In genomic region chr8:119612471-119612870, GRCm38 (mm10) we compare ENCODE assay signal across 33 mouse cellular contexts. TPM values are rescaled to one million over a fixed set of nuclear protein-coding genes. Genes with fewer than 3 reads are reported as not detected.
DNase-seq lines count a peak whose midpoint lies in the region; TF ChIP-seq lines count a peak whose summit lies in the region.
"Had no signal": no experiment of that assay in that cellular context is flagged by ENCODE, and none has a peak within 500 bp of the region (broad histone marks: within the 10 kb centered on the region; RNA-seq: fewer than 3 reads in every experiment).

TSS of gene Adad2 (plus strand) at chr8:119612747.

- no peaks in the 10 kb centered on the region for H3K27me3 ChIP-seq in testis, adult 2 months (ENCODE audit: control insufficient read depth, insufficient read depth, low read length)
- H3K27me3 ChIP-seq in small intestine, adult 2 months (ENCODE audit: control insufficient read depth, insufficient read depth, low read length), result no peaks in the 10 kb centered on the region
- H3K27me3 ChIP-seq: forebrain, embryonic 13.5 days; limb, embryonic 15.5 days; liver, embryonic 13.5 days; neural tube, embryonic 15.5 days had no signal

- peak within 1 kb of the TSS; percentile 88 for H3K27ac ChIP-seq in testis, adult 2 months (ENCODE audit: control insufficient read depth, insufficient read depth, low read depth, low read length)
- H3K27ac ChIP-seq in small intestine, adult 2 months (ENCODE audit: insufficient read depth, low read depth, low read length), result peak within 1 kb of the TSS; percentile 28; the same call in 1 of the 2 replicates
- H3K27ac ChIP-seq: forebrain, embryonic 13.5 days; heart, adult 2 months; heart, embryonic 13.5 days; hindbrain, embryonic 14.5 days; layer of hippocampus, adult 2 months; limb, embryonic 10.5 days; limb, embryonic 15.5 days; liver, embryonic 13.5 days; macrophage; neural tube, embryonic 15.5 days had no signal

- H3K4me3 ChIP-seq in testis, adult 2 months (ENCODE audit: control insufficient read depth, low read depth, low read length), result peak within 1 kb of the TSS; percentile 85
- H3K4me3 ChIP-seq in small intestine, adult 2 months (ENCODE audit: low read depth, low read length), result no peak within 1 kb of the TSS
- H3K4me3 ChIP-seq: forebrain, embryonic 13.5 days; heart, adult 2 months; heart, embryonic 13.5 days; layer of hippocampus, adult 2 months; limb, embryonic 10.5 days; limb, embryonic 15.5 days; liver, embryonic 13.5 days; neural tube, embryonic 15.5 days had no signal

- peak; percentile 53; the same call in 1 of the 2 replicates for TF ChIP-seq POLR2A in testis, adult 2 months (IDR thresholded peaks at IDR 0.05; ENCODE audit: control insufficient read depth, low read depth, low read length)
- TF ChIP-seq POLR2A in small intestine, adult 2 months (IDR thresholded peaks at IDR 0.05; ENCODE audit: low read depth, low read length), result no peak

- 89% methylated on average over 26 of the region's 26 CpGs for WGBS in small intestine, adult 2 months

- TF ChIP-seq CTCF in testis, adult 2 months (IDR thresholded peaks at IDR 0.05; ENCODE audit: control insufficient read depth, insufficient read depth, insufficient replicate concordance, low read depth, low read length), result no peak
- TF ChIP-seq CTCF in small intestine, adult 2 months (IDR thresholded peaks at IDR 0.05; ENCODE audit: extremely low read depth, insufficient read length, insufficient replicate concordance, low read depth, low read length), result no peak

- H3K36me3 ChIP-seq in testis, adult 2 months (ENCODE audit: control insufficient read depth, insufficient read depth, low read length), result no peaks in the 10 kb centered on the region
- H3K36me3 ChIP-seq in small intestine, adult 2 months (ENCODE audit: control insufficient read depth, insufficient read depth, low read length), result no peaks in the 10 kb centered on the region
- H3K36me3 ChIP-seq: heart, embryonic 13.5 days; limb, embryonic 10.5 days; limb, embryonic 15.5 days; liver, embryonic 13.5 days; neural tube, embryonic 15.5 days had no signal

- peaks cover 7% of the 10 kb centered on the region for H3K4me1 ChIP-seq in testis, adult 2 months (ENCODE audit: control insufficient read depth, insufficient read depth, low read length)
- H3K4me1 ChIP-seq in small intestine, adult 2 months (ENCODE audit: control insufficient read depth, insufficient read depth, insufficient read length, low read length), result peaks cover 10% of the 10 kb centered on the region
- H3K4me1 ChIP-seq: forebrain, embryonic 13.5 days; heart, embryonic 13.5 days; limb, embryonic 15.5 days; liver, embryonic 13.5 days; neural tube, embryonic 15.5 days had no signal

- no peak for DNase-seq in testis, postnatal 10 days (ENCODE audit: low spot score)
- peak; percentile 84 for DNase-seq in R1 (ENCODE audit: low read depth, low spot score)
- DNase-seq in layer of hippocampus, adult 18-20 months (ENCODE audit: low spot score in 2 of 2), result no peak
- DNase-seq in lung, postnatal 4 days, result no peak
- DNase-seq: adrenal gland, adult 2 months; adrenal gland, postnatal 36 days; cerebellum, adult 2 months; cerebellum, postnatal 14 days; gastrocnemius, postnatal 36 days; heart, adult 2 months; heart, postnatal 10 days; kidney, adult 9 months; kidney, postnatal 14 days; liver, embryonic 13.5 days; lung, adult 18-20 months; retina, postnatal 1 day; right cerebral cortex, postnatal 14 days; spleen, adult 18-20 months had no signal

RNA-seq across cellular contexts. Expression of gene Adad2, which starts in this region (rescaled TPM):
- 48.7 and 54.3 TPM in 2 replicates for polyA plus RNA-seq in testis, adult 2 months (2012; rRNA removed)
- 0.27 and 0.96 TPM in 2 replicates for polyA plus RNA-seq in small intestine, adult 2 months (2012; rRNA removed)
- under 1 TPM; 0.18 to 0.42 TPM for total RNA-seq in layer of hippocampus, adult 18-20 months (2021)
- total RNA-seq: adrenal gland, adult 2 months; adrenal gland, postnatal 36 days; CH12.LX; heart, adult 2 months; heart, postnatal 10 days; hematopoietic stem cell, adult 5-6 weeks had no signal
- polyA plus RNA-seq: activated CD4-positive, CD25-positive, alpha-beta regulatory T cell, adult 4 months; adrenal gland, adult 2 months; C2C12; forebrain, embryonic 13.5 days; heart, adult 2 months; heart, embryonic 13.5 days; hindbrain, embryonic 14.5 days; limb, embryonic 10.5 days; liver, embryonic 13.5 days; lung, postnatal 0 days; macrophage had no signal

Comparison
In these comparisons a context has a peak if more than half of its experiments do, and no peak if none do; other contexts are left out.
1. RNA of gene Adad2 (polyA plus RNA-seq): 48.7 to 54.3 TPM in testis, adult 2 months; 0.27 to 0.96 TPM in small intestine, adult 2 months; every median in the first group is over 10 times any median in the second.